Mouse (Mus musculus) spleen, adult 2 months (tissue): ENCODE data around the gene Palmd.

Source experiments
- CTCF ChIP-seq: fragments of 200-500 bp; IDR thresholded peaks from 2 replicates; pipeline ENCODE4 v1.5.1; 2011; ENCODE audit warnings: mild to moderate bottlenecking, inconsistent platforms; ENCODE audit not compliant: insufficient read depth, insufficient read length, insufficient replicate concordance; ENCODE audit errors: extremely low read depth
- POLR2A ChIP-seq: fragments of 200-500 bp; IDR thresholded peaks from 2 replicates; pipeline ENCODE4 v1.6.1; 2011; ENCODE audit warnings: low read depth, low read length, inconsistent platforms

GRCm38 (mm10) chr3:116993011-116993410 is 24.2 kb upstream of the Palmd start:
- TF ChIP-seq POLR2A (no peak), CTCF (no peak)
